Mouse (Mus musculus) stomach, postnatal 0 days (tissue): ENCODE measurements at regions not wholly inside any gene's neighbourhood (a gene's known extent, or its start where the extent isn't known, plus 50 kb on each side); places are given as distances from the start of the nearest gene placed in this dataset.

ENCODE experiments used
- CTCF ChIP-seq: IDR thresholded peaks from 2 replicates; pipeline ENCODE4 v1.5.1; 2016; ENCODE audit warnings: antibody characterized with exemption, low read depth, mild to moderate bottlenecking, moderate library complexity
- EP300 ChIP-seq: optimal IDR thresholded peaks from 2 replicates; pipeline ENCODE3; 2016; ENCODE audit warnings: antibody characterized with exemption

DNA sequence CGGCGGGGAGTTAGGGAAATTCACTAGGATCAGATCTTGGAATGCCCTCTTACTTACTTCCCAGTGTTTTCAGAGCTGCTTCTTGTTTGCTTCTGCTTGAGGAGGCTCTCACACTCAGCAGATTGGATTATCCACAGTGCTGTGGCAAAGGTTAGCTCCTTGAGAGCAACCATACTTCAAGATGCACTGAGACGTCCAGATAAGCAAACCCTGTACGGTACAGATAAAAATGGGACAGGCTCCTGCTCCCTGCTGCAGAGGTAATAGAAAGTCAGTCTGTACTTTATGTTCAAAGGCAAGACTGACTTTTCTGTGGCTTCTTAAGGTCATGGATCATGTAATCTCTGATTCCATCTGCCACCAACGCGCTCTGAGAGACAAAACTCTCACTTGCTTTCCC lies 414.8 kb upstream of the Ptger4 start:
- TF ChIP-seq EP300 (no peak), CTCF (no peak)
